11 mouse cellular contexts compared by ENCODE assay signal in genomic region chr7:89115633-89116032, GRCm38 (mm10).
DNase-seq lines count a peak whose midpoint lies in the region; ATAC-seq lines count a peak whose summit lies in the region.
"Had no signal": no experiment of that assay in that cellular context is flagged by ENCODE, and none has a peak within 500 bp of the region (broad histone marks: within the 10 kb centered on the region; RNA-seq: fewer than 3 reads in every experiment).

No protein-coding gene starts in this region.

- peak; percentile 15 to 54 for DNase-seq in adrenal gland, adult (ENCODE audit: inconsistent age in 2 of 2, low spot score in 1 of 2)
- DNase-seq in adrenal gland, adult 18-20 months (ENCODE audit: low spot score in 2 of 2) = no peak
- DNase-seq in lung, adult 18-20 months = peak; percentile 68 to 77
- DNase-seq in urinary bladder, postnatal 10 days (ENCODE audit: low spot score) = no peak
- DNase-seq in cerebellum, adult 9-10 months = no peak
- DNase-seq in left cerebral cortex, adult 9 months (ENCODE audit: low spot score in 2 of 2) = no peak
- DNase-seq: cerebellum, adult 2 months; retina, postnatal 1 day had no signal

- no peak overlapping the region for H3K4me3 ChIP-seq in brown adipose tissue, adult 24 weeks (ENCODE audit: insufficient read depth, low read depth, low read length)

- peaks cover 8% of the 10 kb centered on the region for H3K4me1 ChIP-seq in brown adipose tissue, adult 24 weeks (ENCODE audit: control insufficient read depth, insufficient read depth, insufficient read length, low read length)

- ATAC-seq in hematopoietic stem cell, adult 5-6 weeks (replicated peaks in 1 of 2; ENCODE audit: insufficient read depth in 1 of 2, low FRiP score in 2 of 2, low TSS enrichment in 1 of 2, low read depth in 1 of 2, poor library complexity in 2 of 2, severe bottlenecking in 2 of 2) = peak; percentile 70 to 87
- ATAC-seq: inflammation-experienced regulatory T-cells, adult 6 months had no signal

- H3K27ac ChIP-seq in brown adipose tissue, adult 24 weeks (replicated peaks; ENCODE audit: low read depth, low read length) = peak overlapping the region; percentile 79

Comparison
In these comparisons a context has a peak if more than half of its experiments do, and no peak if none do; other contexts are left out.
1. DNase-seq: peak in adrenal gland, adult (2 of 2) and lung, adult 18-20 months (2 of 2); none in adrenal gland, adult 18-20 months (0 of 2), urinary bladder, postnatal 10 days (single experiment), cerebellum, adult 9-10 months (single experiment) and left cerebral cortex, adult 9 months (0 of 2).